Mouse (Mus musculus) thymus, postnatal 10 days (tissue): ENCODE measurements around the gene Gm28308.

Experiments used
- DNase-seq, 2 experiments: peaks; one replicate each; pipeline ENCODE4 v3.0.0; 2021; ENCODE audit warnings: low spot score in 2 of 2

The Gm28308 gene

GRCm38 (mm10) chr6:52219234-52219942, 6.2 kb upstream of the Gm28308 start:
- DNase-seq, result no peak

GRCm38 (mm10) chr6:52218643-52219215, 5.6 kb upstream of the Gm28308 start:
- no peak for DNase-seq

- DNase-seq, result no peak
These were observed 4.9 kb upstream of the Gm28308 start for GRCm38 (mm10) chr6:52217895-52218642.

- peak; percentile 43 to 52 for DNase-seq
These were observed 4.3 kb upstream of the Gm28308 start for GRCm38 (mm10) chr6:52217459-52217768.

- no peak for DNase-seq
These were observed 3.7 kb upstream of the Gm28308 start for GRCm38 (mm10) chr6:52216691-52217458.

GRCm38 (mm10) chr6:52215771-52216535, 2.8 kb upstream of the Gm28308 start:
- no peak for DNase-seq

- DNase-seq, result no peak
These were observed 1.9 kb upstream of the Gm28308 start for GRCm38 (mm10) chr6:52215070-52215469.

GRCm38 (mm10) chr6:52214271-52214670, 1.1 kb upstream of the Gm28308 start:
- no peak for DNase-seq

GRCm38 (mm10) chr6:52212556-52213118, 502 bp downstream of the Gm28308 start:
- DNase-seq, result no peak

- DNase-seq, result no peak
These were observed 1.2 kb downstream of the Gm28308 start for GRCm38 (mm10) chr6:52211961-52212360.

- peak in 1 of 2 experiments; percentile 72 for DNase-seq
These were observed 1.8 kb downstream of the Gm28308 start for GRCm38 (mm10) chr6:52211170-52211935.

- DNase-seq, result no peak
These were observed 3.5 kb downstream of the Gm28308 start for GRCm38 (mm10) chr6:52209685-52210046.

- no peak for DNase-seq
These were observed 4.1 kb downstream of the Gm28308 start for GRCm38 (mm10) chr6:52208868-52209684.

GRCm38 (mm10) chr6:52208072-52208867, 4.9 kb downstream of the Gm28308 start, which contains the start of gene Hoxa6:
Gene Hoxa6 (minus strand): TSS chr6:52208722.
- DNase-seq, result no peak

GRCm38 (mm10) chr6:52207684-52207976, 5.5 kb downstream of the Gm28308 start:
- no peak for DNase-seq

- no peak for DNase-seq
These were observed 6.1 kb downstream of the Gm28308 start for GRCm38 (mm10) chr6:52206882-52207683.

- DNase-seq, result no peak
These were observed 7.2 kb downstream of the Gm28308 start for GRCm38 (mm10) chr6:52205638-52206621.
